In the genomic region with DNA sequence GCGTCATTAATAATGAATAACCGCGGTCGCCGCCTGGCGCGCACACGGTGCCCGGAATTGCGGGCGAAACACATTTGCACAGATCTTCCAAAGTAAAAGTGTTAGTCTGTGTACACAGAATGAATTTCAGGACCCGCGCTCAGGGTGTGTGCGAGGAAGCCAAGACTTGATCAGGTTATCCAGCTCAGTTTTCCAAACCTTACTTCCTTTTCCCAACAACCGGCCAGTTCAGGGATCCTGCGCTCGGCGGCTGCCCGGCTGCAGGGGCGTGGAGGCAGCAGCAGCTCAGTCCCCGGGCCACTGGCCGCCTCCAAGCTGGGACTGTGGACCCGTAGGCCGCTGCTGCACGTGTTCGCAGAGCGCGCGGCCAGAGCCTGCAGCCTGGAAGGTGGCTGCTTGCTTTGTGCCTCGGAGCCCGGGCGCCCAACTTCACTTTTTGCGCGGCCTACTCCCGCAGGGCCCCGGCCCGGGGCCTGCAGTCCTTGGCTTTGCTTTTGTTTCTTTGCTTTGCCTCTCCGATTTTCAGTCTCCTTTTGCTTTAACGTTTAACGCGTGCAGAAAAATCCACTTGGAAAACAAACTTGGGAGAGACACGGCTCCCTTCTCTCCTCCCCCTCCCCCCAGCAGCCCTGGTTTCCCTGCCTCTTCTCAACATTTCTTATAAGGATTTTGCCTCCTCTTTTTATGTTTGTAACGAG, we compare ENCODE assay signal across 8 mouse cellular contexts. TPM values are rescaled to one million over a fixed set of nuclear protein-coding genes. Genes with fewer than 3 reads are reported as not detected.
DNase-seq lines count a peak whose midpoint lies in the region; ATAC-seq and TF ChIP-seq lines count a peak whose summit lies in the region.

No protein-coding gene starts in this region.

- H3K27me3 ChIP-seq in forebrain, embryonic 11.5 days (ENCODE audit: control insufficient read depth, insufficient read depth, low read length), result no peaks in the 10 kb centered on the region
- no peaks in the 10 kb centered on the region for H3K27me3 ChIP-seq in intestine, embryonic 15.5 days (replicated peaks)
- H3K27me3 ChIP-seq in stomach, embryonic 14.5 days (ENCODE audit: control insufficient read depth, insufficient read depth, low read length), result no peaks in the 10 kb centered on the region

- no peak for ATAC-seq in forebrain, embryonic 11.5 days (replicated peaks; ENCODE audit: low FRiP score)
- ATAC-seq in intestine, embryonic 15.5 days, result peak; percentile 24
- no peak for ATAC-seq in stomach, embryonic 14.5 days (ENCODE audit: insufficient number of reproducible peaks, insufficient read depth, low FRiP score, low read depth)

- intact Hi-C loops in left cerebral cortex, adult 2 months (cut with DNase I), result loop anchor here (2.0 to 10.0 kb wide), 6 partner anchors 60 to 1219 kb away; no protein-coding TSS in a partner anchor

- no peak for TF ChIP-seq CTCF in left cerebral cortex, adult 2 months (IDR thresholded peaks at IDR 0.05)

- peak overlapping the region; percentile 75 for H3K4me3 ChIP-seq in left cerebral cortex, adult 2 months
- H3K4me3 ChIP-seq in forebrain, embryonic 11.5 days (ENCODE audit: low read depth, low read length), result peak overlapping the region; percentile 85
- H3K4me3 ChIP-seq in intestine, embryonic 15.5 days (replicated peaks), result peak overlapping the region; percentile 72
- peak overlapping the region; percentile 49 for H3K4me3 ChIP-seq in stomach, embryonic 14.5 days (ENCODE audit: low read depth, low read length)

- H3K9ac ChIP-seq in forebrain, embryonic 11.5 days (ENCODE audit: low read length), result peak overlapping the region; percentile 98
- peak overlapping the region; percentile 70 for H3K9ac ChIP-seq in intestine, embryonic 15.5 days
- peak overlapping the region; percentile 63 for H3K9ac ChIP-seq in stomach, embryonic 14.5 days (replicated peaks; ENCODE audit: low read depth, low read length)

- peak overlapping the region; percentile 98 for H3K4me2 ChIP-seq in forebrain, embryonic 11.5 days (ENCODE audit: low read depth, low read length, severe bottlenecking)
- H3K4me2 ChIP-seq in intestine, embryonic 15.5 days (replicated peaks), result peak overlapping the region; percentile 97
- peak overlapping the region; percentile 99 for H3K4me2 ChIP-seq in stomach, embryonic 14.5 days (replicated peaks; ENCODE audit: low read depth, low read length)

- H3K9me3 ChIP-seq in forebrain, embryonic 11.5 days (ENCODE audit: control insufficient read depth, low read length), result no peaks in the 10 kb centered on the region
- no peaks in the 10 kb centered on the region for H3K9me3 ChIP-seq in intestine, embryonic 15.5 days
- no peaks in the 10 kb centered on the region for H3K9me3 ChIP-seq in stomach, embryonic 14.5 days (ENCODE audit: control insufficient read depth, low read depth, low read length)

- under 1% methylated on average over 42 of the region's 43 CpGs for WGBS in forebrain, embryonic 11.5 days
- WGBS in intestine, embryonic 15.5 days, result under 1% methylated on average over 43 of the region's 43 CpGs
- WGBS in stomach, embryonic 14.5 days, result under 1% methylated on average over 42 of the region's 43 CpGs

- peaks cover 6% of the 10 kb centered on the region; the same call in 1 of the 2 replicates for H3K4me1 ChIP-seq in forebrain, embryonic 11.5 days (replicated peaks; ENCODE audit: control insufficient read depth, insufficient read depth, low read length)
- 0 out of 2 replicates have a peak, but pooled peaks cover 9% of the 10 kb centered on the region for H3K4me1 ChIP-seq in intestine, embryonic 15.5 days (replicated peaks)
- peaks cover 28% of the 10 kb centered on the region for H3K4me1 ChIP-seq in stomach, embryonic 14.5 days (ENCODE audit: control insufficient read depth, insufficient read depth, low read length)

- no peak for DNase-seq in left cerebral cortex, adult 2 months (ENCODE audit: extremely low spot score in 1 of 2, low spot score in 2 of 2)
- DNase-seq in left cerebral cortex, adult 18-20 months (ENCODE audit: low spot score in 2 of 2), result no peak
- DNase-seq in adrenal gland, adult 2 months, result peak; percentile 77
- DNase-seq in forebrain, embryonic 11.5 days (ENCODE audit: low spot score), result peak; percentile 84
- DNase-seq in lung, postnatal 4 days, result peak; percentile 46 to 62
- DNase-seq in layer of hippocampus, postnatal 25 days (ENCODE audit: extremely low spot score in 1 of 2, low spot score in 1 of 2), result no peak

- H3K27ac ChIP-seq in left cerebral cortex, adult 2 months, result peak overlapping the region; percentile 97
- H3K27ac ChIP-seq in forebrain, embryonic 11.5 days (ENCODE audit: low read depth, low read length), result peak overlapping the region; percentile 97
- peak overlapping the region; percentile 93 for H3K27ac ChIP-seq in intestine, embryonic 15.5 days
- peak overlapping the region; percentile 96 for H3K27ac ChIP-seq in stomach, embryonic 14.5 days (ENCODE audit: low read length)

- peaks cover 3% of the 10 kb centered on the region for H3K36me3 ChIP-seq in forebrain, embryonic 11.5 days (ENCODE audit: control insufficient read depth, insufficient read depth, low read length)
- no peaks in the 10 kb centered on the region for H3K36me3 ChIP-seq in intestine, embryonic 15.5 days
- H3K36me3 ChIP-seq in stomach, embryonic 14.5 days (ENCODE audit: control insufficient read depth, insufficient read depth, low read length), result peaks cover 10% of the 10 kb centered on the region

RNA-seq across cellular contexts. Expression of gene Bcl11a, which starts 4.0 kb away (rescaled TPM):
- total RNA-seq in left cerebral cortex, adult 2 months (2021), result 100 to 1,000 TPM; 101 to 103 TPM
- 10 to 100 TPM; 87.2 to 93.6 TPM for total RNA-seq in left cerebral cortex, adult 18-20 months (2021)
- 1 to 10 TPM; 4.3 to 5.9 TPM for total RNA-seq in adrenal gland, adult 2 months (2021)
- polyA plus RNA-seq in adrenal gland, adult 2 months (2012; rRNA removed), result 0.80 and 0.81 TPM in 2 replicates
- polyA plus RNA-seq in forebrain, embryonic 11.5 days (2014; fragmentation: Nextera tagmentation; extraction: Ambion mirVana), result 97.0 and 101 TPM in 2 replicates
- 17.3 and 19.7 TPM in 2 replicates for polyA plus RNA-seq in intestine, embryonic 15.5 days (2015; fragmentation: Nextera tagmentation; extraction: Ambion mirVana)
- 40.0 and 40.8 TPM in 2 replicates for polyA plus RNA-seq in stomach, embryonic 14.5 days (2014; fragmentation: Nextera tagmentation; extraction: Ambion mirVana)
- 100 to 1,000 TPM; 105 to 134 TPM for total RNA-seq in layer of hippocampus, postnatal 25 days (2021)

RNA-seq across cellular contexts. Expression of gene A830031A19Rik, which starts 7.0 kb away (rescaled TPM):
- total RNA-seq in left cerebral cortex, adult 2 months (2021), result 1 to 10 TPM in 1 of 2 experiments, under 1 TPM in 1; 0.82 to 1.4 TPM
- 1 to 10 TPM; 1.1 to 1.4 TPM for total RNA-seq in left cerebral cortex, adult 18-20 months (2021)
- total RNA-seq in adrenal gland, adult 2 months (2021), result not detected
- not detected in 2 replicates for polyA plus RNA-seq in adrenal gland, adult 2 months (2012; rRNA removed)
- not detected in 2 replicates for polyA plus RNA-seq in forebrain, embryonic 11.5 days (2014; fragmentation: Nextera tagmentation; extraction: Ambion mirVana)
- polyA plus RNA-seq in intestine, embryonic 15.5 days (2015; fragmentation: Nextera tagmentation; extraction: Ambion mirVana), result not detected in 2 replicates
- not detected in 2 replicates for polyA plus RNA-seq in stomach, embryonic 14.5 days (2014; fragmentation: Nextera tagmentation; extraction: Ambion mirVana)
- total RNA-seq in layer of hippocampus, postnatal 25 days (2021), result 1 to 10 TPM in 1 of 2 experiments, under 1 TPM in 1; 0.37 to 1.7 TPM

Comparison
In these comparisons a context has a peak if more than half of its experiments do, and no peak if none do; other contexts are left out.
1. DNase-seq: peak in adrenal gland, adult 2 months (single experiment), forebrain, embryonic 11.5 days (single experiment) and lung, postnatal 4 days (2 of 2); none in left cerebral cortex, adult 2 months (0 of 2), left cerebral cortex, adult 18-20 months (0 of 2) and layer of hippocampus, postnatal 25 days (0 of 2).
2. RNA of gene Bcl11a, which starts 4.0 kb away (total RNA-seq): 105 to 134 TPM in layer of hippocampus, postnatal 25 days, 101 to 103 TPM in left cerebral cortex, adult 2 months and 87.2 to 93.6 TPM in left cerebral cortex, adult 18-20 months; 4.3 to 5.9 TPM in adrenal gland, adult 2 months; every median in the first group is over 10 times any median in the second.
3. Peak in every context shown above with its lines, with median percentiles within 50 percentile points of each other: H3K27ac ChIP-seq, H3K4me3 ChIP-seq, H3K4me2 ChIP-seq and H3K9ac ChIP-seq.